Mouse (Mus musculus) heart, adult 8-10 months (tissue): Measurements from ENCODE around the gene Sds. TPM values are rescaled to one million over a fixed set of nuclear protein-coding genes. Genes with fewer than 3 reads are reported as not detected.

Source experiments
- DNase-seq: peaks from one replicate; pipeline ENCODE4 v3.0.0; 2022; ENCODE audit warnings: low spot score
- total RNA-seq, 4 experiments: library from RNA; stranded (reverse); gene quantifications; 2 replicates each; pipeline ENCODE4 v1.2.4; 2022

Gene Sds
- total RNA-seq, 4 experiments from 2014 or later = 1.4 to 4.9 (median 1.7) TPM

DNA sequence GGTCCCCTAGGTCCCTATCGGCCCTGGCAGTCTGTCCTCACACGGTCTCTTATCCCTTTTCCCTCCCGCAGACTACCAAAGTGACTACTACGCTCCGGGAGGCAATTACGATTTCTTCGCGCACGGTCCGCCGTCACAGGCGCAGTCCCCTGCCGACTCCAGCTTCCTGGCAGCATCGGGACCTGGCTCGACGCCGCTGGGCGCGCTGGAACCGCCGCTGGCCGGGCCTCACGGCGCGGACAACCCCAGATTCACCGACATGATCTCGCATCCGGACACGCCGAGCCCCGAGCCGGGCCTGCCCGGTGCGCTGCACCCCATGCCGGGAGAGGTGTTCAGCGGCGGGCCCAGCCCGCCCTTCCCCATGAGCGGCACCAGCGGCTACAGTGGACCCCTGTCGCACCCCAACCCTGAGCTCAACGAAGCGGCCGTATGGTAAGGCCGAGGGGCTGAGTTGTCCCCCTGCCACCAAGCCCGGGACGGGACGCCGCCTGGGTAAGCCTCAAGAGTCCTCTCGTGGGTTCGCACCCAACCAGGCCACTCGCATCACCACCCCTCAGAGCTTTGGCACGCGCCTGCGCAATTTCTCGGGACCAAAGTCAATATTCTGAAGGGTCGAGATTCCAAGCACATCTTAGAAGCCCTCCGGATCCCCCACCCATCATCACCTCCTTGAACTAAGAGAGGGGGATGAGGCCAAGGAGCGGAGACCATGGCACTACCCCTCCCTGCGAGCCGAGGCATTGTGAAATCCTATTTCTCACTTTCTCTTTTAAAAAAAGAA, 36.2 kb upstream of the Sds start:
- no peak for DNase-seq

DNA sequence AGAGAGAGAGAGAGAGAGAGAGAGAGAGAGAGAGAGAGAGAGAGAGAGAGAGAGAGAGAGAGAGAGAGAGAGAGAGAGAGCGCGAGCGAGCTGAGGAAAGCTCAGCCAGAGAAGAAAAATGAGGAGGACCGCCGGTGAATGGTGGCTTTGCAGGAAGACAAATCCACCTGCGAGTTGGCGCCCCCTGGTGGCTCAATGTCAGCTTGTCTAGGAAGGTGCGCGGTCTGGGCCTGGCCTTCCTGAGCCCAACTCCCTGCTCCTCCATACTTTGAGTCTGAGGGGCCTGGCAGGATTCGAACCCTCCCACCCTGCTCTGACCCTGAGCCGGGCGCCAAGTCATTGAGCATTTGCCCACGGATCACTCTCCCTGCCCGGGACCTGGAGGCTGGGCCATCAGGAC, 35.6 kb upstream of the Sds start:
- DNase-seq = peak; percentile 80

DNA sequence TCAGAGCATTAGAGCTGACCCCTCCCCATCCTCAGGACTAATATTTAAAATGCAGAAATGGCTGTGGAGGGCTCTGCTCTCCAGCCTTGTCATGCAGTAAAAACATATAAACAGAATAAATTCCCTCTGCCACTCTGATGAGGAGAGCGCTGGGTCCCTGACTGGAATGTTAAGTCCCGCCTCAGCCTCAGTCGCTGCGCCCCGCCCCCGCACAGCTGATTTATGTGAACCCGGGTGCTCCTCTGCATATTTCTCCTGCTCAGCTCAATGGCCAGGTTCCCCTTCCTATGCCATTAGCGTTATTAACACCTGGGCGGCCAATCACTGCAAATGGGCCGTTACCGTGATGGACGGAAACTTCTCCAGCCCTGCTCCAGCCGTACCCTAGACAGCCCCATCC, 29.0 kb upstream of the Sds start:
- no peak for DNase-seq

DNA sequence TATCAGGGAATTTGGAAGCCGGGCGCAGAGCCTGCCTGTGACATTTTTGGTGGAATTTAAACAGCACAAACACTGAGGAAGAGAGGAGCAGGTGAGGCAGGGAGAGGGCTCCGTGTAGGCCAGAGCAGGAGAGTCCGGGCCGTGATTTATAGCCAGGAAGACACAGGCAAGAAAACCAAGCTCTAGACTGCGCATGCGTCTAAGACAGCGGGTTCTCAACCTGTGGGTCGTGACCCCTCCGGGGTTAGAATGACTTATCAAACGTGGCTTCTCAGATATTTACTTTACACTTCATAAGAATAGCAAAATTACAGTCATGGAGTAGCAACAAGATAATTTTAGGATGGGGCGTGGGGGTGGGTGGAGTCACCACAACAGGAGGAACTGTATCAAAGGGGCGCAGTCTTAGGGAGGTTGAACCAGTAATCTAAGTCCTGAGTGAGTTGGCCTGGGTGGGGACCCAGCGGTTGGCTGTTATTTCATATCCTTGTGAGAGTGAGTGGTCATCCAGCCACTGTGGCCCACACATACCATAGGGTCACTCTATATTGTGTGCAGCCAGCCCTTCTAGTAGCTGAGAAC, 21.5 kb upstream of the Sds start:
- DNase-seq = no peak

DNA sequence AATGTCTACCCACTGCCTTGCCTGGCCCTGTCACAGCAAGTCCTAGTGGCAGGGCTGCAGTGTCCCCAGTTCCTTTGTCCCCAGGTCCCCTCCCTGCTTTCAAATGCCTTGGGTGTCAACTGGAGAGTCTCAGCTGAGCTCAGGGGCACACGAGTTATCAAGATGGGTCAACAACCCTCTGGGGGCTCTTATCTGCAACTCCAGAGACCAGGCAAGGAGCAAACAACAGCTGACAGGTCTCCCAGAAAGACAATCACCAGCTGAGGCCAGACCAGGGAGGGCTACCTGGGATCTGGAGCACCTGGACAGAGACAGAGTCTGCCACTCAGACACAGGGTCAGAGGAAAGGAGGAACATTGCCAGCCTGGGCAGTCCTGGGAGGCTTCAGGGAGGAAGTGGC, 20.1 kb upstream of the Sds start:
- no peak for DNase-seq

DNA sequence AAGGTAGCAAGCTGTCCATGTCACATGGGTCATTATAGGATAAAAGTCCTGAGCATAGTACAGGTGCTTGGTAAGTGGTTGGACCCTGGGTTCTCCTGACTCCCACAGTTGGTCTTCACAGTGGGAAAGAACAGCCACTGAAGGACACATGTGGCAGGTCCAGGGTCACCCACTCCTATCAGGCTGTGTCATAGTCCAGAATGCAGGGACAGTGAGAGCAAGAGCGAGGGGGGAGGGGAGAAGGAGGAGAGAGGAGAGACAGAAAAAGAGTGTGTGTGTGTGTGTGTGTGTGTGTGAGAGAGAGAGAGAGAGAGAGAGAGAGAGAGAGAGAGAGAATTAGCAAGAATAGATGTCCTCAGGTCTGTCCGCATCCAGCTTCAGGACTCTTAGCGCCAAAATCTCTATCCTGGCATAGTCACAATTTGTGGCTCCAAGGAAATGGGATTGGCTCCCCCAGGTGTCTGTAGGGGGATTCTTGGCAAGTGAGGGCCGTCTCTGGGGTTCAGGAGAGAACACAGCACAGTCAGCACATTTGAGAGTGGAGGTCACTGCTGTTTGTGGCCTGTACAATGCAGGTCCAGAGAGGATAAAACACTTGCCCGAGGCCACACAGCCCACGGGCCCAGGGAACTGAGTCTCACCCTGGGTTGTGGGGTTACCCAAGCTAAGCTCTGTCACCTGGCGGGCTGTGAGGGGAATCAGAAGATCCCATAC, 19.3 kb upstream of the Sds start:
- no peak for DNase-seq

DNA sequence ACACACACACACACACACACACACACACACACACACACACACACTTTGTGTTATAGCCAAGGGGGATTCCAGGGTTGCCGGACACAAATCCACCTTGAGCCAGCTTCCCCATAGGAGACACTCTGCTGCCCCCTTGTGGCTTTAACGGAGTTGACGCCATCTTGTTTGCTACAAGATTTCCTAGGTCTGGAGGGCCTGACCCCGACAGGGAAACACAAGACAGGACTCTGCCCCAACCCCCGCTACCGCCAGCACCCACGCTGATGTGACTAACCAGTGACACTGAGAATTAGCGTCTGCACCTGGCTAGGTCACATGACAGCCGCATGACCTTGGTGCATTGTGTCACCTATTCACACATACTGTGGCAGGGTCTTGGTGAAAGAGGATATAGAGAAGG, 18.7 kb upstream of the Sds start:
- no peak for DNase-seq

DNA sequence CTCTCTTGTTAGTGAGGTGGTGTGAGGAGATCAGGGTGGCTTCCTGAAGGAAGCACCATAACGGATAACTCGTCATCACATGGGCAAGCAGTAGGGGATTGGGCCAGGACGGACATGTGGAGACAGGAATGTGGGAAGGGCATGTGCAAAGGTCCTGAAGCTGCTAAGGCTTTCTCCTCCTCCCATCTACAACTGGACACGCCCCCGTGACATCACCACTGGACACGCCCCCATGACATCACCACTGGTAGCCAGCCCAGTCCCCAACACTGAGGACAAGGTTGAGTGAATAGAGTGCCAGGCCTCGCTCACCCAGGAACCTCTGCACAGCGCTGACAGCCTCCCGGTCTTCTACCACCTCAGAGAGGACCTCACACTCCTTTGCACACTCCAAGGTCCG, 17.2 kb upstream of the Sds start:
- DNase-seq = no peak

DNA sequence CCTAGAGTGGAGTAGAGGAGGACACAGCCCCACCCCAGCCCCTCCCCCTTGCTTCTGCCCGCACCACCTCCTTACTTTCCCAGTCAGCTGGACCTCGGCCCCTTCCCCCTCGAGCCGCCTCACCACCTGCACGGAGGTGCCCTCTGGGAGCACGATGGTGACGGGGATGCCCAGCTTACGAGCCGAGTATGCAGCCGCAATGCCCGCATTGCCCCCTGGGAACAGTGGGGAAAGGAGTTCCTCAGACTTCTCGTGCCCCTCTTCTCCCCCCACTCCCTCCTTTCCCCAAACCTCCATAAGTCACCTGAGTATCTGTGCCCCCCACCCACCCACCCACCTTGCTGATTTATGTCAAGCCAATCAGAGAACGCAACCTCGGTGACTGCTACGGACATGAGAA, 14.4 kb upstream of the Sds start:
- no peak for DNase-seq

DNA sequence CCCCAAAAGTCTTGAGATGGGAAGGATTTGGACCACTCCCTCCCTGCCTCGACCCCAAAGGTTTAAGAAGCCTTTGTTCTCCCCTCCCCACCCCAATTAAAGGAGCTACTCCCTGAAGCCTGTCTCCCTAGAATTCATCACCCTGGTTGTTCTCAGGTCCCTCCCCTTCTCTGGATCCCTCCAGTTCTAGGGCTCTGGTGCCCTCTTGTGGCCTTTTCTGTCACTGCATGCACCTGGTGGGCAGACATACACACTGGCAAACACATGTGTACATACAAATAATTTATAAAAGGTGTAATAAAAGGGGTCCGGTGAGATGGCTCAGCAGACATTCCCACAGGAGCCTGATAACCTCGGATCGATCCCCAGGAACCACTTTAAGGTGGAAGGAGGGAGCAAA, 12.0 kb upstream of the Sds start:
- no peak for DNase-seq

DNA sequence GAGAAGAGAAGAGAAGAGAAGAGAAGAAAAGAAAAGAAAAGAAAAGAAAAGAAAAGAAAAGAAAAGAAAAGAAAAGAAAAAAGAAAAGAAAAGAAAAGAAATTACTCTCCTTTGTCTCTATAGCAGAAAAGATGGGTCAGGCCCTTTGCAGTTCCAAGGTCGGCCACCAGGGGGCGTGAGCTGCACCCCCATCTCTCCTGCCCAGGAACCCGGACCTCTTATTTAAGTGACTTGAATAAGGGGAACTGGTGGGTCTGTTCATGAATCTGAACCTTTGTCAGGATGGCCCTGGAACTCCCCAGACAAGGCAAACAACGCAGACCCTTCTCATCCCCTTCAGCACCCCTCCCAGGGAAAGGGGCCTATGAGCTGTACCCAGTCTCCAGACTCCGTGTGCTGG, 11.3 kb upstream of the Sds start:
- no peak for DNase-seq

DNA sequence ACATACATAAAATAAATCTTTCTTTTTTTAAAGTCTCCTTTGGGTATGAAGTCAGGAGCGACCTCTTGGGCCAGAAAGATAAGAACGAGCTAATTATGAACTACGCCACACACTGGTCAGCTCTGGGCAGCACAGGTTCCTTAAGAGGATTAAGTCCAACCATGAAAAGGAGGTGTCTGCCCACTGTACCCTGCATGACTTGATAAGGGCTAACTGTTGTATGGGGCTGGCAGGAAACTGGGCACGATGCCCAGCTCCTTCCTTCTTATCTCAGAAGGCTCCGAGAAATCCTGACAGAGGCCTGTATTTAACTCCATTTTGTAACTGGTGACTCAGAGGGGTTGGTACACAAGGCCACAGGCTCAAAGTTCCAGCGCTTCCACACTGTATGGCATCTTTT, 10.5 kb upstream of the Sds start:
- DNase-seq = peak; percentile 54

DNA sequence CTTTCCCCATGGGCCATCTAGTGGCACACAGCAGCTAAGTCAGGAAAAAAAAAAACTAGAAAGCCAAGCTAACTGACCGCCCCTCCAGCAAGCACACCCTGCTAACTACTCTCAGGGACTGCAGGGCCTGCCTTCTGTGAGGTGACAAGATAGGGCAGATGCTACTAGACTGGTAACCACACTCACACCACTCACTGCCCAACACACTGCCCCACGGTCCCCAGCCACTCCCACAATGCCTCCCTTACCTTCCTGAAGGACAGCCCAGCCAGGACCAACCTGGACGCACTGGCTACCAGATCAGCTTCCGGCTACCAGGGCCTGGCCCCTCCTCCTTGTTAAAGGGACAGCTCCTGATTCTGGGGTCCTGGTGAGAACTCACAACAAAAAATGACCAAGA, 9.3 kb upstream of the Sds start:
- DNase-seq = peak; percentile 16

DNA sequence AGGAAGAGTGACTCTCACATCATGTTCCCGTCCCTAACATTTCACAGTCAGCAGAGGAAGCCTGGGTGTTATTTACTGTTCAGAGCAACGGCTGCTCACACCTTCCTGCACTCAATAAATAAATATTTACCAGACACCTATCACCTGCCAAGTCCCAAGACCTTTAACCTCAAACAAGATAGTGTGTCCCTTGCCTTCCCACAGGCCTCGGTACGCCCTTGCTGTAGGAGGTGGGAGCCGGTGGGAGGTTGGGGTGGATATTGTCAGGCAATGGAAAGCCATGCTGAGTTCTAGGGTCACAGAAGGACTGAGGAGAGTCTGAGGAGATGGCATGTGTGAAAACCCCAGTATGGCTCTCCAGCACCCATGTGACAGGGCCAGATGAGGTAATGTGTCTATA, 8.0 kb upstream of the Sds start:
- no peak for DNase-seq

DNA sequence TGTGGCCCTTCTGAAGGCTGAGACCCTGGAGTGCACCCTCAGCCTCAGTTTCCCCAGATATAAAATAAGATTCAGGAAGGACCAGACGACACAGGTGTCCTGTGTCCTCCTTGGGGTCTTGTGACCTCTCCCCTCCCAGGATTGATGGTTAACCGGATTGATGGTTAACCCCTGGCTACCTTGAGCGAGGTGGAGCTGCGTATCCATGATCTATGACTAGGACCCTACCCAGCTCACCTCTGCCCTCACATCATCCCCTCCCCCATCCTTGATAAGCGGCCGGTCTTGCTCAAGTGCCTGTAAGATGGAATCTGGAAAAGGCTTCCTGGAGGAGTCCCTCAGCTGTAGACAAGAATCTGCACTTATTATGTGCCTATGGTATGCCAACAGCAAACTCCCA, 7.5 kb upstream of the Sds start:
- DNase-seq = no peak

DNA sequence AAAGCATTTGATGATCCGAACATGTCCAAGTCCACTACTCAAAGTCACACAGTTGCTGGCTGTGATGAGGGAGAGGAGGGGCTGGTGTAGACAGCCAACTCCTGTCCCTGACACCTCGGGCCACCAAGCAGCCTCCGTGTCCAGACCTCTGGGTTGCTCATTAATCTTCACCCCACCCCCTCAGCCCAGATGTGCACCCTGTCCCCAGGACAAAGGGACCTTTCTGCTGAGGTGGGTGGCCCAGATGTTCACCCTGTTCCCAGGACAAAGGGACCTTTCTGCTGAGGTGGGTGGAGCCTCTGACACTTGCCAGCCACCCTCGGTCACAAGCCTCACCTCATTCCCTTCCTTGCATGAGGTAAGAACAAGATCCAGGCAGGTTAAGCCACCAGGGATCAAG, 4.8 kb upstream of the Sds start:
- no peak for DNase-seq

DNA sequence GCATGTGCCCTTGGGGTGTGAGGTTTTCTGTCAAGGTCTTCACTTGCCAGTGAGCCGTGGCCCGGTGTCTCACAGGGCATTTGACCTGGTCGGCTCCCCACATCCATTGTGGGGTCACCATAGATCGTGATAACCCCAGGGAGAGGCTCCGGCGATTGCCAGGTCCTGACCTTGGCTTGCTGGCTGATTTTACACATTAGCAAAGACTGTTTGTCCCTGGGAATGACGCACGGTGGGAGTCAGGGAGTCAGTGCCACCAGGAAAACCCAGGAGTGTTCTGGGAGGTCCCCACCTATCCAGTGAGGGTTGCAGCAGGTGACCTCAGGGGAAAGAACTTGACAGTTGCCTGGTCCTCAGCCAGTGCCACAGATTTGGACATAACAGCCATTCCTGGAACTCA, 3.6 kb upstream of the Sds start, which contains the start of gene Sdsl:
Sdsl (minus strand) TSS at position 41 of the 400 bp plus-strand sequence.
- DNase-seq = no peak

DNA sequence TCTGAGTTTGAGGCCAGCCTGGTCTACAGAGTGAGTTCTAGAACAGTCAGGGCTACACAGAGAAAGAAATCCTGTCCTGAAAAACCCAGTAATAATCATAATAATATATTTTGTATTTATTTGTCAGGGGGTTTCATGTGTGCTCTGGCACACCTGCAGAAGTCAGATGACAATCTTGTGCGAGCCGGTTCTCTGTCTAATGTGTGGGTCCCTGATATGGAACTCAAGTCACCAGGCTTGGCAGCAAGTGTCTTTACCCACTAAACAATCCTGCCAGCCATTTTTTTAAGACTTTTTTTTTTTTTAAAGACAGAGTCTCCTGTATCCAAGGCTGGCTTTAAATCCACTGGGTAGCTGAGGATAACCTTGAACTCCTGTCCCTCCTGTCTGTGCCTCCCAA, 3.0 kb upstream of the Sds start:
- DNase-seq = no peak

DNA sequence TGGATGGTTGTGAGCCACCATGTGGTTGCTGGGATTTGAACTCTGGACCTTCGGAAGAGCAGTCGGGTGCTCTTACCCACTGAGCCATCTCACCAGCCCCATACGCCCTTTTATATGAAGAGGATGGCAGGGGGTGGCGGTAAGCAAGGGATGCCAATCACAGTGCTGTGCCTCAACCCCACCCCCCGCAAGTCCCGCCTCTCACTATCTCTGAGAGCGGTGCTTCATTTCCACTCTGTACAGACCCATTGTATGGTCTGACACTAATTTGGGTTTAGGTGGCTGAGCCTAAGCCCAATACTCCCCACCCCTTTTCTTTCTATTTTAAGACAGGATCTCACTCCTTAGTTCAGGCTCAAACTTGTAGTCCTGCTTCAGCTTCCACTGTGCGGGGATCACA, 465 bp upstream of the Sds start:
- DNase-seq = no peak

DNA sequence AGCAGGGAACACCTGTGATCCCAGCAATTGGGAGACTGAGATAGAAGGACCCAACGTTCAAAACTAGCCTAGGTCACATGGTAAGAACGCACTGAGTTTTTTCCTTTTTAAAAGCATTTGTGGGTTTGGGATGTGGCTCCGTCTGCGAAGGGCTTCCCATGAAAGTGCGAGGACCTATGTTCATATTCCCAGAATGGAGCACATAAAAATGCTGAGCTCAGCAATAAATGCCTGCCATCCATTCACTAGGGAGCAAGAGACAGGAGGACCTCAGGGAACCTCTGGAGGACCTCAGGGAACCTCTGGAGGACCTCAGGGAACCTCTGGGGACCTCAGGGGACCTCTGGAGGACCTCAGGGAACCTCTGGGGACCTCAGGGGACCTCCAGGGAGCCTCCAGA, 1.7 kb downstream of the Sds start:
- no peak for DNase-seq

DNA sequence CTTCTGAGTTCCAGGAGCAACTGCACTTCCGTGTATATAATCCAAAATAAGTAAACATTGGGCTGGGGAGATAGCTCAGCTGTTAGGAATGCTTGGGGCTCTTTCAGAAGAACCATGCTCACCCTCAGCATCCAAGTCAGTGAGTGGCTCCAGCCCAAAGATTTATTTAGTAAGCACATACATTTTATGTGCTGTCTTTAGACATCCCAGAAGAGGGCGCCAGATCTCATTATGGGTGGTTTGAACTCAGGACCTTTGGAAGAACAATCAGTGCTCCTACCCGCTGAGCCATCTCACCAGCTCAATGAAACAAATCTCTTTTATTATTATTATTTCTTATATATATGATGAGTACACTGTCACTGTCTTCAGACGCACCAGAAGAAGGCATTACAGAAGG, 3.2 kb downstream of the Sds start:
- DNase-seq = no peak

DNA sequence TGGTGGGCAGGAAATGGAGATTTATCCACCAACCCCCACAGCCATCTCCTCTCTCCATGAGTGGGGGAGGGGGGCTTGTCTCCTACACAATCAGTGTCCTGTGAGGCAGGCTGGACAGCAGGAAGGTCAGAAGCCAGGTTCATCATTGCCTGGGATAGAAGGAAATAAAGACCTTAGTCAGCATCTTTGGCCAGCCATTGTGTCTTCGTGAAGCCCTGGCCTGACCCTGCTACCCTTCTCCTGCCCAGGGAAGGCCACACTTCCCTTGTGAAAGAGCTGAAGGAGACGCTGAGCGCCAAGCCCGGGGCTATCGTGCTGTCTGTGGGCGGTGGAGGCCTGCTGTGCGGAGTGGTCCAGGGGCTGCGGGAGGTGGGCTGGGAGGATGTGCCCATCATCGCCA, 4.9 kb downstream of the Sds start:
- DNase-seq = no peak

DNA sequence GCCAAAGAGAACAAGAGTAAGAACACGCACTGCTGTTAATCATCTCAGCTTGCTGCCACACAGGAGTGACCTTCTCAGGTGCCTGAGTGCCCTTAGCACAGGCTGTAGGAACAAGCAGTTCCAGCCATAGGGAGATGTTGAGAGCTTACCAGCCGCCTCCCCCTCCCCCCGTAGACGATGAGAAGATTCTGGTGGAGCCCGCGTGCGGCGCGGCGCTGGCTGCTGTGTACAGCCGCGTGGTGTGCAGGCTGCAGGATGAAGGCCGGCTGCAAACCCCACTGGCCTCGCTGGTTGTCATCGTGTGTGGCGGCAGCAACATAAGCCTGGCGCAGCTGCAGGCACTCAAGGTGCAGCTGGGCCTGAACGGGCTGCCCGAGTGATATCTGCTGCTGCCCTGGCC, 7.1 kb downstream of the Sds start:
- DNase-seq = no peak
